In the genomic region with DNA sequence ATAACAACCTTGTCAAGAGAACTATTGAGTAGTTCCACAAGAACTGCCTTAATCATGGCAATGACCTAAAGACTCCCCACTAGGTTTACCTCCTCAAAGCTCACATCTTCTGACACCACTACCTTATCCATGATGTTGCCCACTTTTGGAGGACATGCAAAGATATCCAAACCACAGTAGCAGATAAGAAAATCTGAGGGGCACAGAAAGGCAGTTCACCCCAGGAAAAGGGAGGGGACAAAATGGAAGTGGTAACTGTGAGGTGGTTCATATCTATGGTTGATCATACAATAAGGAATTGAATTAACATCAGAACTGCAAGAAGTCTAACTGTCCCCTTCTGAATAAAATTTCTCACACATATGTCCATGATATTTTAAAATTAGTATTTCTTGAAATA, we compare ENCODE assay signal across 34 mouse cellular contexts. TPM values are rescaled to one million over a fixed set of nuclear protein-coding genes. Genes with fewer than 3 reads are reported as not detected.
"Had no signal": no experiment of that assay in that cellular context is flagged by ENCODE, and none has a peak within 500 bp of the region (broad histone marks: within the 10 kb centered on the region; RNA-seq: fewer than 3 reads in every experiment).

No protein-coding gene starts in this region.

- H3K4me3 ChIP-seq: heart, embryonic 10.5 days; heart, embryonic 12.5 days; heart, embryonic 13.5 days; heart, embryonic 15.5 days; hindbrain, embryonic 10.5 days; hindbrain, embryonic 12.5 days; hindbrain, embryonic 13.5 days; hindbrain, embryonic 15.5 days; intestine, embryonic 15.5 days; kidney, embryonic 15.5 days; layer of hippocampus, adult 2 months; left cerebral cortex, adult 2 months had no signal

- H3K27me3 ChIP-seq: heart, embryonic 12.5 days; heart, embryonic 13.5 days; heart, embryonic 15.5 days; hindbrain, embryonic 12.5 days; hindbrain, embryonic 13.5 days; hindbrain, embryonic 15.5 days; intestine, embryonic 15.5 days; kidney, embryonic 15.5 days had no signal

- H3K9ac ChIP-seq: heart, embryonic 12.5 days; heart, embryonic 13.5 days; heart, embryonic 15.5 days; hindbrain, embryonic 12.5 days; hindbrain, embryonic 13.5 days; hindbrain, embryonic 14.5 days; hindbrain, embryonic 15.5 days; intestine, embryonic 15.5 days; kidney, embryonic 15.5 days had no signal

- H3K36me3 ChIP-seq: heart, embryonic 10.5 days; heart, embryonic 12.5 days; heart, embryonic 13.5 days; heart, embryonic 15.5 days; hindbrain, embryonic 10.5 days; hindbrain, embryonic 12.5 days; hindbrain, embryonic 13.5 days; hindbrain, embryonic 15.5 days; intestine, embryonic 15.5 days; kidney, embryonic 15.5 days had no signal

- DNase-seq: heart, postnatal 10 days; heart, postnatal 14 days; heart, postnatal 36 days; heart, postnatal 4 days; kidney, adult 11 months; kidney, adult 18-20 months; kidney, adult 2 months; kidney, adult 8-10 months; kidney, adult 9 months; kidney, postnatal 10 days; kidney, postnatal 14 days; kidney, postnatal 25 days; kidney, postnatal 36 days; kidney, postnatal 4 days; layer of hippocampus, adult 9-11 months had no signal

- H3K4me1 ChIP-seq: heart, embryonic 10.5 days; heart, embryonic 12.5 days; heart, embryonic 13.5 days; heart, embryonic 15.5 days; hindbrain, embryonic 10.5 days; hindbrain, embryonic 12.5 days; hindbrain, embryonic 13.5 days; hindbrain, embryonic 15.5 days; intestine, embryonic 15.5 days; kidney, embryonic 15.5 days had no signal

- H3K27ac ChIP-seq: heart, embryonic 10.5 days; heart, embryonic 13.5 days; heart, embryonic 15.5 days; hindbrain, embryonic 10.5 days; hindbrain, embryonic 12.5 days; hindbrain, embryonic 13.5 days; hindbrain, embryonic 14.5 days; hindbrain, embryonic 15.5 days; hindbrain, postnatal 0 days; intestine, embryonic 15.5 days; kidney, embryonic 15.5 days; kidney, postnatal 0 days; layer of hippocampus, adult 2 months; left cerebral cortex, adult 2 months had no signal

- H3K9me3 ChIP-seq: heart, embryonic 10.5 days; heart, embryonic 12.5 days; heart, embryonic 13.5 days; heart, embryonic 15.5 days; hindbrain, embryonic 10.5 days; hindbrain, embryonic 12.5 days; hindbrain, embryonic 13.5 days; hindbrain, embryonic 15.5 days; intestine, embryonic 15.5 days; kidney, embryonic 15.5 days had no signal

RNA-seq across cellular contexts. Expression of a gene that starts 29.4 kb away (rescaled TPM):
- total RNA-seq: heart, postnatal 10 days; heart, postnatal 14 days; heart, postnatal 25 days; heart, postnatal 36 days; heart, postnatal 4 days had no signal
- polyA plus RNA-seq: heart, postnatal 0 days; intestine, postnatal 0 days; large intestine, adult 2 months had no signal
